Comparison of ENCODE assay signal across 8 mouse cellular contexts in the genomic region with DNA sequence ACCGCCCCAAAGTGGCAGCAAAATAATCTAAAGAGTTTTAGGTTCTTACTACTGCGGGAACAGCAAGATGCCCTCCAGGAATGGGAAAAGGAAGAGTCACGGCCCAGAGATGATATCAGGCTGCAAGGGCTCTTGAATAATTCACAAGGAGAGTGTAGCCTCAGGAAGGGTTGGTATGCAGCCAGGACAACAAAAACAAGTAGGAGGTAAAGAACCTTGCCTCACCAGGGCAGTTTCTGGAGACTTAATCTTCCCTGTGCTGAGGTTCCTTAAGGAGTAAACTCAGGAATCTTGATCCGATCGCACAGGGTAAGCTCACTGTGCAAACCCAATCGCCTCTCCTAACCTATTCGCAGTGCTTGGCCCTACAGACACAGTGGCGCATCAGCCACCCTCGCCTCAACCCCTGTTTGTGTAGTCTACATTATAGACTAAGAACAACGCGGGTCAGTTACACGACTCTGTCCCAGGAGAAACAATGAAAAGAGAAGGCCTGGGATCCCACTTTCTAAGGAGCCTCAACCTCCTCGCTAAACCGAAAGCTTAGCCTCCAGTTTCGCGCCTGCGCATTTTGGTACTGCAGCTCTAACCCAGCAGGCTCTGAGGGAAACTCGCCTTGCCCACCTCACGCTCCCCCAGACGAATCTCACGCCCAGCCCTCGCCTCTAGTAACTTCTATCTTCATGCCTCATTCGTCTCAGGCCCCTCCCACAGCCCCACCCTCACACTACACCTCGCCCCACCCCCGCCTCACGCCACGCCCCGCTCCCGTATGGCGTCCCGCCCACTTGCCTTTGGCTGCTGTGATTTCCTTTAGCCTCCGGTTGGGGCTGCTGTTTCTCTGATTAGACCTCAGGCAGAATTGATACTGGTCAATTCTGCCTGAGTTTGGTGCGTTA. TPM values are rescaled to one million over a fixed set of nuclear protein-coding genes. Genes with fewer than 3 reads are reported as not detected.
DNase-seq lines count a peak whose midpoint lies in the region; ATAC-seq lines count a peak whose summit lies in the region.

No protein-coding gene starts in this region.

- peak; percentile 93 for DNase-seq in MEL-GATA-1-ER (ENCODE audit: extremely low read depth, low read depth)
- DNase-seq in cerebellum, adult 8-10 months = peak; percentile 75
- peak; percentile 93 for DNase-seq in forelimb bud, embryonic 11.5 days (ENCODE audit: low read depth, low spot score)
- DNase-seq in layer of hippocampus, adult 9-11 months = peak; percentile 92
- DNase-seq in lung, postnatal 10 days = peak; percentile 94
- DNase-seq in ovary, postnatal 36 days (ENCODE audit: low spot score) = peak; percentile 88
- peak; percentile 89 for DNase-seq in thymus, postnatal 25 days

- peak; percentile 98 to 99 for ATAC-seq in hematopoietic stem cell, adult 5-6 weeks (replicated peaks in 1 of 2; ENCODE audit: insufficient read depth in 1 of 2, low FRiP score in 2 of 2, low TSS enrichment in 1 of 2, low read depth in 1 of 2, poor library complexity in 2 of 2, severe bottlenecking in 2 of 2)

RNA-seq across cellular contexts. Expression of a gene that starts 6.5 kb away (rescaled TPM):
- 33.2 and 43.8 TPM in 2 replicates for total RNA-seq in hematopoietic stem cell, adult 5-6 weeks (2017)

RNA-seq across cellular contexts. Expression of a gene that starts 13.3 kb away (rescaled TPM):
- total RNA-seq in hematopoietic stem cell, adult 5-6 weeks (2017) = 7.3 and 8.0 TPM in 2 replicates

RNA-seq across cellular contexts. Expression of a gene that starts 18.8 kb away (rescaled TPM):
- total RNA-seq in hematopoietic stem cell, adult 5-6 weeks (2017) = 0.38 TPM in 1 of 2 replicates, not detected in the other

RNA-seq across cellular contexts. Expression of a gene that starts 19.0 kb away (rescaled TPM):
- 23.5 and 23.8 TPM in 2 replicates for total RNA-seq in hematopoietic stem cell, adult 5-6 weeks (2017)

RNA-seq across cellular contexts. Expression of a gene that starts 30.7 kb away (rescaled TPM):
- total RNA-seq in hematopoietic stem cell, adult 5-6 weeks (2017) = 52.1 and 81.3 TPM in 2 replicates

Comparison
In these comparisons a context has a peak if more than half of its experiments do, and no peak if none do; other contexts are left out.
1. Peak in every context shown above with its lines: DNase-seq and ATAC-seq.